Mouse (Mus musculus): ENCODE measurements at regions not wholly inside any gene's neighbourhood (a gene's known extent, or its start where the extent isn't known, plus 50 kb on each side); places are given as distances from the start of the nearest gene placed in this dataset.
A peak's percentile ranks its signal among the peaks of the same experiment; 100 is the strongest.

- intact Hi-C loops (cut with DNase I): loop anchor here (5.0 kb wide), 2 partner anchors 53 to 307 kb away; partner anchors contain the start of gene Tox3
- no peak for DNase-seq
These were observed 162.4 kb downstream of the Gm19935 start for GRCm38 (mm10) chr8:90654786-90655185.

GRCm38 (mm10) chr8:90642392-90642791 is 174.8 kb downstream of the Gm19935 start:
- no peak for DNase-seq
- intact Hi-C loops (cut with DNase I): no loop called here

- intact Hi-C loops (cut with DNase I): no loop called here
- no peak for DNase-seq
These were observed 180.4 kb downstream of the Gm19935 start for GRCm38 (mm10) chr8:90636770-90637169.

GRCm38 (mm10) chr8:90635766-90636492 is 181.3 kb downstream of the Gm19935 start:
- DNase-seq: no peak
- intact Hi-C loops (cut with DNase I): no loop called here

- intact Hi-C loops (cut with DNase I): no loop called here
- DNase-seq: peak in 1 of 2 experiments; percentile 18
These were observed 186.4 kb downstream of the Gm19935 start for GRCm38 (mm10) chr8:90630796-90631195.

- no peak for DNase-seq
- intact Hi-C loops (cut with DNase I): no loop called here
These were observed 208.8 kb downstream of the Gm19935 start for GRCm38 (mm10) chr8:90608410-90608809.

GRCm38 (mm10) chr8:90600946-90601695 is 216.1 kb downstream of the Gm19935 start:
- intact Hi-C loops (cut with DNase I): no loop called here
- DNase-seq: no peak

GRCm38 (mm10) chr8:90597376-90597775 is 219.8 kb downstream of the Gm19935 start:
- peak; percentile 42 to 80 for DNase-seq
- intact Hi-C loops (cut with DNase I): no loop called here

- intact Hi-C loops (cut with DNase I): no loop called here
- no peak for DNase-seq
These were observed 231.3 kb upstream of the Tox3 start for GRCm38 (mm10) chr8:90579426-90579825.

GRCm38 (mm10) chr8:90576976-90577375 is 228.8 kb upstream of the Tox3 start:
- intact Hi-C loops (cut with DNase I): no loop called here
- DNase-seq: no peak

GRCm38 (mm10) chr8:90574676-90575075 is 226.5 kb upstream of the Tox3 start:
- no peak for DNase-seq
- intact Hi-C loops (cut with DNase I): no loop called here

GRCm38 (mm10) chr8:90556079-90556427 is 207.9 kb upstream of the Tox3 start:
- intact Hi-C loops (cut with DNase I): no loop called here
- DNase-seq: no peak

GRCm38 (mm10) chr8:90555415-90556078 is 207.4 kb upstream of the Tox3 start:
- no peak for DNase-seq
- intact Hi-C loops (cut with DNase I): no loop called here

- no peak for DNase-seq
These were observed 199.1 kb upstream of the Tox3 start for GRCm38 (mm10) chr8:90547276-90547675.

GRCm38 (mm10) chr8:90542619-90543018 is 194.5 kb upstream of the Tox3 start:
- no peak for DNase-seq
- intact Hi-C loops (cut with DNase I): no loop called here

More at GRCm38 (mm10) chr8:90547276-90547675, 199.1 kb upstream of the Tox3 start:
- intact Hi-C loops (cut with DNase I): no loop called here

- intact Hi-C loops (cut with DNase I): no loop called here
- no peak for DNase-seq
These were observed 188.1 kb upstream of the Tox3 start for GRCm38 (mm10) chr8:90536196-90536640.

- intact Hi-C loops (cut with DNase I): no loop called here
- DNase-seq: no peak
These were observed 187.5 kb upstream of the Tox3 start for GRCm38 (mm10) chr8:90535515-90536156.

GRCm38 (mm10) chr8:90521393-90521792 is 173.2 kb upstream of the Tox3 start:
- DNase-seq: no peak
- intact Hi-C loops (cut with DNase I): no loop called here

GRCm38 (mm10) chr8:90520186-90520585 is 172.0 kb upstream of the Tox3 start:
- intact Hi-C loops (cut with DNase I): no loop called here
- no peak for DNase-seq

GRCm38 (mm10) chr8:90519567-90519966 is 171.4 kb upstream of the Tox3 start:
- DNase-seq: no peak
- intact Hi-C loops (cut with DNase I): no loop called here

GRCm38 (mm10) chr8:90514191-90514590 is 166.0 kb upstream of the Tox3 start:
- intact Hi-C loops (cut with DNase I): no loop called here
- DNase-seq: no peak

All from heart, postnatal 10 days (tissue).